Mouse (Mus musculus): ENCODE data around the gene Gm17660. TPM values are rescaled to one million over a fixed set of nuclear protein-coding genes. Genes with fewer than 3 reads are reported as not detected.
A peak's percentile ranks its signal among the peaks of the same experiment; 100 is the strongest.

The Gm17660 gene
- polyA plus RNA-seq, 1 experiment from 2014 or later, result not detected

DNA sequence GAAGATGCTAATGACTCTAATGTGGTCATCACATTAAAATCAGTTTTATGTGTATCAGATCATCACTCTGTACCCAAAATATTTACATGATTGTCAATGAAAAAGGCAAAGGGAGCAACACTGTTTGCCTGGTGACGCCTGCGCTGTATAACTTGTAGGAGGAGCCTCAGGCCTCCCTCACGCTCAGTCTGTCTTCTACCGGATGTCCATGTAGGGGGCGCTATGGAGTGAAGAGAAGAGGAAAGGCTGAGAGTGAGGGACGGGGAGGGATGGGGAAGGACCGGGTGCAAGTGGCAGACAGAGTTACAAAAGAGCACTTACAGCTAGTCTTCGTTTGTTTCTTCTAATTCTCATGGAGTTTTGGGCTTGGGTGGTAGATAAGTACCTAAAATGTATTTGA lies 24.5 kb downstream of the Gm17660 start:
- Histone ChIP-seq H3K9me3 (no peaks in the 10 kb centered on the region), H3K36me3 (0 out of 2 replicates have a peak, but pooled peaks cover 4% of the 10 kb centered on the region), H3K9ac (no peak overlapping the region), H3K4me3 (replicated peaks) (no peak overlapping the region), H3K4me1 (replicated peaks) (no peaks in the 10 kb centered on the region; the same call in 1 of the 2 replicates), H3K27ac (no peak overlapping the region), H3K4me2 (replicated peaks) (no peak overlapping the region), H3K27me3 (replicated peaks) (no peaks in the 10 kb centered on the region)
- ATAC-seq, result no peak
- WGBS, result 64% methylated on average over 8 of the region's 8 CpGs

- no peak for ATAC-seq
- Histone ChIP-seq H3K27me3 (replicated peaks) (no peaks in the 10 kb centered on the region), H3K27ac (no peak overlapping the region), H3K4me3 (replicated peaks) (peak overlapping the region; percentile 89), H3K4me2 (replicated peaks) (peak overlapping the region; percentile 66), H3K36me3 (0 out of 2 replicates have a peak, but pooled peaks cover 4% of the 10 kb centered on the region), H3K9me3 (no peaks in the 10 kb centered on the region), H3K9ac (no peak overlapping the region), H3K4me1 (replicated peaks) (peaks cover 5% of the 10 kb centered on the region)
- WGBS, result 37% methylated on average over 4 of the region's 4 CpGs
Measured at GRCm38 (mm10) chr5:104048139-104048538, 29.3 kb downstream of the Gm17660 start.

GRCm38 (mm10) chr5:104047200-104048105 lies 30.0 kb downstream of the Gm17660 start:
- Histone ChIP-seq H3K4me1 (replicated peaks) (peaks cover 5% of the 10 kb centered on the region), H3K36me3 (0 out of 2 replicates have a peak, but pooled peaks cover 4% of the 10 kb centered on the region), H3K9me3 (no peaks in the 10 kb centered on the region), H3K4me3 (replicated peaks) (peak overlapping the region; percentile 89), H3K4me2 (replicated peaks) (peak overlapping the region; percentile 66), H3K27ac (peak overlapping the region; percentile 87), H3K27me3 (replicated peaks) (no peaks in the 10 kb centered on the region), H3K9ac (peak overlapping the region; percentile 89)
- ATAC-seq, result peak; percentile 34
- WGBS, result 3% methylated on average over 19 of the region's 19 CpGs

DNA sequence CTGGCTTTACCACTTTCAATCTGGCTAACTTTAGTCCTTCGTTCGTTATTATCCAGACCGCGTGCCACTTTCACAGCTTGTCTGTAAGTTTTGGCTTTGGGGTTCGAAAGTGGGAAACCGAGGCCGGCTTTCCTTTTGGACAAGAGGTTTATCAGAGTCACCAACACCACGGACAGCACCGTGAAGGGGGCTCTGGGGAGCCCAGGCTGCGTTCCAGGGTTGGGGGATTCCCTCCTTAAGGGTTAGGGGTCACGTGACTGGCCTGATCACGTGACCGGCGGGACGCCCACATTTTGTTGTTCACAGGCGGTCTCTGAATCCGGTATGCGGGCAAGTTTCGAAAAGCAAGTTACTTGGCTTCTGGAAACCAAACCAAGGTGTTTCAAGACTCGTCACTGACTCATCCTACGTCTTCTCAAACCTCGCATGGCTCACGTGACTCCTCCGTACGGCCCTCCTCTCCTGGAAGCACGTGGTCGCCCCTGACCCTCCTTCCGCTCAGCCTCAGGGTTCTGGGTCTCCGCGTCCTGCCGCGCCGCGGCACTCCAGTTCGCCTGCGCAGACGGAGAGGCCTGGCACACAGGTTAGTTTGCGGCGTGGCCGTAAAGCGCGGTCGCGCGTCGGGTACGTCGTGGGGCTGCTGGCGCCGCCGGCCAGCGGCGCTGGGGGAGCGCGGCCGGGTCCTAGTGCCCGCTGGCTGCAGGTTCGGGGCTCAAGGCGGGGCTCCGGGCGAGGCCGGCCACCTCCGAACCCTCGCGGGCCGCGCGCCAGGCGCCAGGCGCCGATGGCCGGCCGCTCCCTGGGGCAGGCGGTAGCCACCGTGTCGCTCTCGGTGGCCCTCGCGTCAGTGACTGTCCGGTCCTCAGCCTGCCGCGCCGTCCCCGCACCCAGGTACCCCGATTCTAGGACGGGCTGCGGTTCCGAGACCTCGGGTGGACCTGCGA lies 30.9 kb downstream of the Gm17660 start, which contains the start of gene Nudt9:
Gene Nudt9, plus strand, starts transcription at position 51 of the 944 bp plus-strand sequence.
- Histone ChIP-seq H3K4me1 (replicated peaks) (peaks cover 5% of the 10 kb centered on the region), H3K9ac (peak within 1 kb of the TSS; percentile 89), H3K4me3 (replicated peaks) (peak within 1 kb of the TSS; percentile 89), H3K27ac (peak within 1 kb of the TSS; percentile 87), H3K27me3 (replicated peaks) (no peaks in the 10 kb centered on the region), H3K4me2 (replicated peaks) (peak within 1 kb of the TSS; percentile 66), H3K9me3 (no peaks in the 10 kb centered on the region), H3K36me3 (0 out of 2 replicates have a peak, but pooled peaks cover 4% of the 10 kb centered on the region)
- peak; percentile 98 for ATAC-seq
- 5% methylated on average over 90 of the region's 90 CpGs for WGBS

- H3K9me3 ChIP-seq, result no peaks in the 10 kb centered on the region
- no peaks in the 10 kb centered on the region for H3K36me3 ChIP-seq
- no peak overlapping the region for H3K27ac ChIP-seq
- no peak for ATAC-seq
- H3K4me2 ChIP-seq (replicated peaks), result no peak overlapping the region
- no peak overlapping the region for H3K9ac ChIP-seq
- WGBS, result 52% methylated on average over 2 of the region's 2 CpGs
- peaks cover 5% of the 10 kb centered on the region for H3K4me1 ChIP-seq (replicated peaks)
- H3K27me3 ChIP-seq (replicated peaks), result no peaks in the 10 kb centered on the region
- H3K4me3 ChIP-seq (replicated peaks), result no peak overlapping the region
Measured at GRCm38 (mm10) chr5:104043704-104044103, 33.7 kb downstream of the Gm17660 start.

- 97% methylated on average over 2 of the region's 2 CpGs for WGBS
- ATAC-seq, result no peak
- Histone ChIP-seq H3K9ac (no peak overlapping the region), H3K27me3 (replicated peaks) (no peaks in the 10 kb centered on the region), H3K36me3 (no peaks in the 10 kb centered on the region), H3K4me2 (replicated peaks) (no peak overlapping the region), H3K4me3 (replicated peaks) (no peak overlapping the region), H3K4me1 (replicated peaks) (peaks cover 5% of the 10 kb centered on the region), H3K9me3 (no peaks in the 10 kb centered on the region), H3K27ac (no peak overlapping the region)
Measured at GRCm38 (mm10) chr5:104042906-104043305, 34.5 kb downstream of the Gm17660 start.

- Histone ChIP-seq H3K4me3 (replicated peaks) (no peak overlapping the region), H3K9ac (no peak overlapping the region), H3K9me3 (no peaks in the 10 kb centered on the region), H3K4me2 (replicated peaks) (no peak overlapping the region), H3K4me1 (replicated peaks) (no peaks in the 10 kb centered on the region), H3K36me3 (no peaks in the 10 kb centered on the region), H3K27ac (no peak overlapping the region), H3K27me3 (replicated peaks) (no peaks in the 10 kb centered on the region)
- WGBS, result 59% methylated on average over 6 of the region's 6 CpGs
- ATAC-seq, result peak; percentile 53; the same call in 1 of the 2 replicates
Measured at GRCm38 (mm10) chr5:104039154-104039932, 38.1 kb downstream of the Gm17660 start.

DNA sequence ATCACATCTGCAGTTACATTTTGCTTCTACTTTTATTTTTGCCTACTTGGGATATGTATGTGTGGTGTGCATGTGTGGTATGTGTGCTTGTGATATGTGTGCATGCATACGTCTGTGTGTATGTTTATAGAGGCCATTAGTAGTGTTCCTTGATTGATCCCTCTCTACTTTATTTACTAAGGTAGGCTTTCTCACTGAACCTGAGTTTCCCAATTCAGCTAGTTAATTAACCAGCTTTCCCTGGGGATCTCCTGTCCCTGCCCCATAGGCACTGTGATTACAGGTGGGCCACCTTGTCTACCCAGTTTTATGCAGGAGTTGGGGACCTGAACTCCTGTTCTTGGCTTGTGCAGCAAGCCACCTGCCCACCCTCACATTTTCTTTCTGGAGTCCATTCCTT lies 40.7 kb downstream of the Gm17660 start:
- Histone ChIP-seq H3K4me3 (replicated peaks) (no peak overlapping the region), H3K4me1 (replicated peaks) (no peaks in the 10 kb centered on the region), H3K9me3 (no peaks in the 10 kb centered on the region), H3K36me3 (no peaks in the 10 kb centered on the region), H3K27me3 (replicated peaks) (no peaks in the 10 kb centered on the region), H3K9ac (no peak overlapping the region), H3K27ac (no peak overlapping the region), H3K4me2 (replicated peaks) (no peak overlapping the region)
- 76% methylated on average over 1 of the region's 1 CpGs for WGBS
- no peak for ATAC-seq

- Histone ChIP-seq H3K4me1 (replicated peaks) (no peaks in the 10 kb centered on the region), H3K9ac (no peak overlapping the region), H3K27me3 (replicated peaks) (no peaks in the 10 kb centered on the region), H3K36me3 (no peaks in the 10 kb centered on the region), H3K4me2 (replicated peaks) (no peak overlapping the region), H3K27ac (no peak overlapping the region), H3K9me3 (no peaks in the 10 kb centered on the region), H3K4me3 (replicated peaks) (no peak overlapping the region)
- 43% methylated on average over 1 of the region's 1 CpGs for WGBS
- ATAC-seq, result peak; percentile 39; the same call in 1 of the 2 replicates
Measured at GRCm38 (mm10) chr5:104035824-104036223, 41.6 kb downstream of the Gm17660 start.

DNA sequence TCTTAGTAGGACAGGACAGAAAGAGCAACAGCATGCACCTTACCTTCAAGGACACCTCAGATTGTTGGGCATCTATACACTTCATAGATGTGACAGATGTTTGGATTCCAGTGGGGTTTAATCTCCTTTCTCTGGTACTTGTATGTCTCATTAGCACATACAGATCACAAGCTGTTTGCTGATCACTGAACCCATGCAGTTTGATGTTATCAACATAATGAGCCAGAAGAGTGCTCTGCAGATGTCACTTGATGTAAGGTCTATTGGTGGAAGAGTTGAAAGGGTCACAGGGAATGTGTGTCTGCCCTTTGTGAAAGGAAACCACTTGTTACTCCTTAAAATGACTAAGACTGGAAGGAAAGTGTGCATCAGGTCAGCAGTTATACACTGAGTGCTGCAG lies 42.3 kb downstream of the Gm17660 start:
- no peaks in the 10 kb centered on the region for H3K4me1 ChIP-seq (replicated peaks)
- no peaks in the 10 kb centered on the region for H3K27me3 ChIP-seq (replicated peaks)
- no peaks in the 10 kb centered on the region for H3K36me3 ChIP-seq
- ATAC-seq, result no peak
- no peaks in the 10 kb centered on the region for H3K9me3 ChIP-seq
- H3K9ac ChIP-seq, result no peak overlapping the region
- no peak overlapping the region for H3K4me2 ChIP-seq (replicated peaks)
- H3K27ac ChIP-seq, result no peak overlapping the region
- H3K4me3 ChIP-seq (replicated peaks), result no peak overlapping the region

DNA sequence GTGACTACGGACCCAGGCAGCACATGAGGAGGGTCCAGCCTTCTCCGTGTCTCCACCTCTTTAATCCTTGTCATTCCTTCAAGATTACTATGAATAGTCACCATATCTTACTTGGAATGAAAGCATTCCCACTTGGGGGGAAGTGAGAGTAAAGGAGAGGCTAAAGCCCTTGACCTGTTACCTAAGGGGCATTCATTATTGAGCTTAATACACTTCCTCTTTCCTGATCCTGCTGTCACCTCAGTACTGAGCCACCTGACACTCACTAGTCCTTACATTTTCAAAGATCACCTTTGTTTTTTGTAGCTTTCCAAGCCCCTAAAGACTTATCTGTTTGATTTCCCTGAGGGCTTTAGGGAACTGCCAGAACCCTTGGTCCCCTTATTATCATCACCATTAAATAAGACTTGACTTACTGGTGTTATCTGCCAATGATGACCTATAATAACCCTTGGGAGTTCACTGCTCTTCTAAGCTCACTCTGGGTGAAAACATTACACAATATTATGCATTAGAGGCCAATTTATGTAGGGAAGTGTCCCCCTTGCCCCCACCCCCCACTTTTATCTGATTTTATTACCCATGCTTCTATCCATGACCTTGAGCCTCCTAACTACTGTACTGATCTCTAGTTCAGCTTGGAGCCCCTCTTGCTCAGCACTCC lies 44.8 kb downstream of the Gm17660 start:
- no peak; the same call in 1 of the 2 replicates for ATAC-seq
- H3K4me3 ChIP-seq (replicated peaks), result no peak overlapping the region
- H3K27ac ChIP-seq, result no peak overlapping the region
- no peaks in the 10 kb centered on the region for H3K9me3 ChIP-seq
- H3K36me3 ChIP-seq, result no peaks in the 10 kb centered on the region
- H3K4me1 ChIP-seq (replicated peaks), result no peaks in the 10 kb centered on the region
- 85% methylated on average over 2 of the region's 2 CpGs for WGBS
- no peak overlapping the region for H3K9ac ChIP-seq
- no peaks in the 10 kb centered on the region for H3K27me3 ChIP-seq (replicated peaks)
- H3K4me2 ChIP-seq (replicated peaks), result no peak overlapping the region
